Mouse (Mus musculus) liver, embryonic 15.5 days (tissue): ENCODE results near the gene Flcn. TPM values are rescaled to one million over a fixed set of nuclear protein-coding genes. Genes with fewer than 3 reads are reported as not detected.

Experiments
- ATAC-seq: fragments of 200-750 bp; cut with Nextera tagmentation; 2 replicates; pipeline ENCODE4 v1.8.0; 2017; ENCODE audit warnings: moderate number of reproducible peaks, mild to moderate bottlenecking, moderate library complexity; ENCODE audit not compliant: insufficient read depth
- H3K27ac ChIP-seq: fragments of 300-500 bp; sonication (generic); replicated peaks from 2 replicates; pipeline ENCODE4 v1.5.1; 2015; ENCODE audit warnings: mild to moderate bottlenecking, inconsistent platforms
- H3K27me3 ChIP-seq: fragments of 300-500 bp; sonication (generic); 2 replicates; pipeline ENCODE4 v1.6.1; 2015; ENCODE audit warnings: mild to moderate bottlenecking, inconsistent platforms
- H3K36me3 ChIP-seq: fragments of 300-500 bp; sonication (generic); replicated peaks from 2 replicates; pipeline ENCODE4 v1.6.1; 2015; ENCODE audit warnings: moderate library complexity, mild to moderate bottlenecking, inconsistent platforms
- H3K4me1 ChIP-seq: fragments of 300-500 bp; sonication (generic); replicated peaks from 2 replicates; pipeline ENCODE4 v1.6.1; 2015; ENCODE audit warnings: inconsistent platforms
- H3K4me2 ChIP-seq: fragments of 300-500 bp; sonication (generic); 2 replicates; pipeline ENCODE4 v1.6.1; 2015; ENCODE audit warnings: moderate library complexity, mild to moderate bottlenecking, inconsistent platforms
- H3K4me3 ChIP-seq: fragments of 300-500 bp; sonication (generic); replicated peaks from 2 replicates; pipeline ENCODE4 v1.5.1; 2015; ENCODE audit warnings: mild to moderate bottlenecking, inconsistent platforms
- H3K9ac ChIP-seq: fragments of 300-500 bp; sonication (generic); 2 replicates; pipeline ENCODE4 v1.6.1; 2015; ENCODE audit warnings: moderate library complexity, mild to moderate bottlenecking, inconsistent platforms
- H3K9me3 ChIP-seq: fragments of 300-500 bp; sonication (generic); replicated peaks from 2 replicates; pipeline ENCODE4 v1.6.1; 2016; ENCODE audit warnings: inconsistent platforms
- WGBS: fragments of 180-500 bp; shearing (Covaris S2); methylation state at CpG from one replicate; pipeline ENCODE4 v1.1.7; 2015; ENCODE audit warnings: mixed read lengths; ENCODE audit not compliant: insufficient replicate concordance; 5-methylcytosine and 5-hydroxymethylcytosine counted together
- polyA plus RNA-seq: library from polyadenylated mRNA; unstranded; fragments of >200 nt; fragmentation: Nextera tagmentation; extraction: Ambion mirVana; gene quantifications from 2 replicates; pipeline ENCODE4 v1.2.1, GENCODE M21; 2015

The Flcn gene
- polyA plus RNA-seq, 1 experiment from 2014 or later: 13.6 TPM

- WGBS: 70% methylated on average over 2 of the region's 2 CpGs
- Histone ChIP-seq H3K4me1 (peaks cover 9% of the 10 kb centered on the region), H3K27me3 (no peaks in the 10 kb centered on the region), H3K36me3 (peaks cover 52% of the 10 kb centered on the region), H3K27ac (no peak overlapping the region), H3K4me2 (no peak overlapping the region), H3K9ac (no peak overlapping the region), H3K9me3 (no peaks in the 10 kb centered on the region), H3K4me3 (no peak overlapping the region)
- ATAC-seq: no peak
These were observed 66.5 kb downstream of the Flcn start for GRCm38 (mm10) chr11:59743307-59743706.

- Histone ChIP-seq H3K36me3 (peaks cover 64% of the 10 kb centered on the region), H3K4me1 (peaks cover 9% of the 10 kb centered on the region), H3K9me3 (no peaks in the 10 kb centered on the region), H3K9ac (no peak overlapping the region), H3K27me3 (no peaks in the 10 kb centered on the region), H3K4me3 (no peak overlapping the region), H3K4me2 (no peak overlapping the region), H3K27ac (no peak overlapping the region)
- 81% methylated on average over 5 of the region's 5 CpGs for WGBS
- ATAC-seq: no peak
These were observed 67.9 kb downstream of the Flcn start for GRCm38 (mm10) chr11:59741915-59742314.

Other genes with a start within 250 kb of the Flcn start
- gene Olfr222, start 233.8 kb downstream of the Flcn start, polyA plus RNA-seq: not detected in 2 replicates
- gene Olfr223, start 216.7 kb downstream of the Flcn start, polyA plus RNA-seq: not detected in 2 replicates
- 14.4 and 17.3 TPM in 2 replicates for gene Mprip, start 148.7 kb downstream of the Flcn start, polyA plus RNA-seq
- 2.3 and 2.7 TPM in 2 replicates for gene Pld6, start 22.4 kb downstream of the Flcn start, polyA plus RNA-seq
- 13.7 and 16.0 TPM in 2 replicates for gene Nt5m, start 29.4 kb upstream of the Flcn start, polyA plus RNA-seq
- gene Cops3, start 29.8 kb upstream of the Flcn start, polyA plus RNA-seq: 86.6 and 89.6 TPM in 2 replicates
- gene Med9, start 138.2 kb upstream of the Flcn start, polyA plus RNA-seq: 19.6 and 20.4 TPM in 2 replicates
- 0.96 and 1.3 TPM in 2 replicates for gene Rasd1, start 154.9 kb upstream of the Flcn start, polyA plus RNA-seq
- gene Pemt, start 236.5 kb upstream of the Flcn start, polyA plus RNA-seq: 23.5 and 41.5 TPM in 2 replicates